Mouse (Mus musculus): ENCODE results near the gene Vps18.

DNA sequence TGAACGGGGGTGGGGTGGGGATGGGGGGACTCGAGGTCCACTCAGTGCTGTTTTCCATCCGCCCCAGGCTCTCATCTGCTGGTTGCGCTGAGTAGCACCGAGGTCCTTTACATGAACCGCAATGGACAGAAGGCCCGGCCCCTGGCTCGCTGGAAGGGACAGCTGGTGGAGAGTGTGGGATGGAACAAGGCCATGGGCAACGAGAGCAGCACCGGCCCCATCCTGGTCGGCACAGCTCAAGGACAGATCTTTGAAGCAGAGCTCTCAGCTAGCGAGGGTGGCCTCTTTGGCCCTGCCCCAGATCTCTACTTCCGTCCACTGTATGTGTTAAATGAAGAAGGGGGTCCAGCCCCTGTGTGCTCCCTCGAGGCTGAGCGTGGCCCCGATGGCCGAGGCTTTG, 4.3 kb downstream of the Vps18 start:
- TF ChIP-seq POLR2A (IDR thresholded peaks at IDR 0.05; ENCODE audit: insufficient read depth, low read depth, low read length), result no peak
- TF ChIP-seq CTCF (IDR thresholded peaks at IDR 0.05), result no peak
- TF ChIP-seq EP300 (IDR thresholded peaks at IDR 0.05; ENCODE audit: insufficient read depth, low read depth, low read length), result no peak

All from heart, adult 2 months (tissue).